Mouse (Mus musculus) heart, embryonic 13.5 days (tissue): ENCODE results near the gene Nuak2. TPM values are rescaled to one million over a fixed set of nuclear protein-coding genes. Genes with fewer than 3 reads are reported as not detected.
A peak's percentile ranks its signal among the peaks of the same experiment; 100 is the strongest.

Experiments used
- ATAC-seq: fragments of 200-750 bp; cut with Nextera tagmentation; 2 replicates; pipeline ENCODE4 v1.8.0; 2017; ENCODE audit warnings: moderate TSS enrichment; ENCODE audit not compliant: insufficient number of reproducible peaks, low FRiP score, low TSS enrichment; ENCODE audit errors: extremely low read depth
- H3K27ac ChIP-seq: fragments of 300-500 bp; sonication (generic); replicated peaks from 2 replicates; pipeline ENCODE4 v1.5.1; 2015; ENCODE audit warnings: moderate library complexity, mild to moderate bottlenecking, inconsistent platforms
- H3K27me3 ChIP-seq: fragments of 300-500 bp; sonication (generic); replicated peaks from 2 replicates; pipeline ENCODE4 v1.6.1; 2015; ENCODE audit warnings: mild to moderate bottlenecking, inconsistent platforms
- H3K36me3 ChIP-seq: fragments of 300-500 bp; sonication (generic); 2 replicates; pipeline ENCODE4 v1.6.1; 2015; ENCODE audit warnings: mild to moderate bottlenecking, inconsistent platforms
- H3K4me1 ChIP-seq: fragments of 300-500 bp; sonication (generic); 2 replicates; pipeline ENCODE4 v1.6.1; 2015; ENCODE audit warnings: inconsistent platforms
- H3K4me2 ChIP-seq: fragments of 300-500 bp; sonication (generic); 2 replicates; pipeline ENCODE4 v1.6.1; 2015; ENCODE audit warnings: inconsistent platforms, mild to moderate bottlenecking, moderate library complexity
- H3K4me3 ChIP-seq: fragments of 300-500 bp; sonication (generic); 2 replicates; pipeline ENCODE4 v1.5.1; 2015; ENCODE audit warnings: moderate library complexity, mild to moderate bottlenecking, inconsistent platforms
- H3K9ac ChIP-seq: fragments of 300-500 bp; sonication (generic); 2 replicates; pipeline ENCODE4 v1.6.1; 2015; ENCODE audit warnings: inconsistent platforms, mild to moderate bottlenecking, moderate library complexity
- H3K9me3 ChIP-seq: fragments of 300-500 bp; sonication (generic); 2 replicates; pipeline ENCODE4 v1.6.1; 2016; ENCODE audit warnings: inconsistent platforms
- WGBS: fragments of 180-500 bp; shearing (Covaris S2); methylation state at CpG from one replicate; pipeline ENCODE4 v1.1.7; 2015; ENCODE audit warnings: mixed read lengths; 5-methylcytosine and 5-hydroxymethylcytosine counted together
- polyA plus RNA-seq: library from polyadenylated mRNA; unstranded; fragments of >200 nt; fragmentation: Nextera tagmentation; extraction: Ambion mirVana; gene quantifications from 2 replicates; pipeline ENCODE4 v1.2.1, GENCODE M21; 2015

Nuak2 gene
- polyA plus RNA-seq, 1 experiment from 2014 or later, result 2.0 TPM

- 59% methylated on average over 10 of the region's 10 CpGs for WGBS
- Histone ChIP-seq H3K4me3 (peak overlapping the region; percentile 0; the same call in 1 of the 2 replicates), H3K27ac (no peak overlapping the region), H3K36me3 (peaks cover 39% of the 10 kb centered on the region), H3K4me2 (peak overlapping the region; percentile 39), H3K9me3 (no peaks in the 10 kb centered on the region), H3K4me1 (peaks cover 47% of the 10 kb centered on the region), H3K27me3 (no peaks in the 10 kb centered on the region), H3K9ac (no peak overlapping the region)
- peak; percentile 68; the same call in 1 of the 2 replicates for ATAC-seq
Measured at GRCm38 (mm10) chr1:132381929-132382328, 66.0 kb downstream of the Nuak2 start.

Other genes starting within 250 kb of the Nuak2 start
- gene Mfsd4a, start 248.1 kb upstream of the Nuak2 start, polyA plus RNA-seq, result 6.9 and 9.8 TPM in 2 replicates
- gene Cdk18, start 176.4 kb upstream of the Nuak2 start, polyA plus RNA-seq, result 2.4 and 3.4 TPM in 2 replicates
- not detected in 2 replicates for gene Lemd1, start 124.7 kb upstream of the Nuak2 start, polyA plus RNA-seq
- 0.05 TPM in 1 of 2 replicates, not detected in the other for gene AC124108.1, start 124.7 kb upstream of the Nuak2 start, polyA plus RNA-seq
- gene Gm10188, start 86.4 kb upstream of the Nuak2 start, polyA plus RNA-seq, result not detected in 2 replicates
- gene Klhdc8a, start 17.5 kb upstream of the Nuak2 start, polyA plus RNA-seq, result 0.34 and 0.63 TPM in 2 replicates
- gene Tmcc2, start 75.2 kb downstream of the Nuak2 start, polyA plus RNA-seq, result 31.5 and 35.8 TPM in 2 replicates
- gene Dstyk, start 101.4 kb downstream of the Nuak2 start, polyA plus RNA-seq, result 8.5 and 9.1 TPM in 2 replicates
- gene Rbbp5, start 161.2 kb downstream of the Nuak2 start, polyA plus RNA-seq, result 24.5 and 27.5 TPM in 2 replicates
- 0.73 and 0.78 TPM in 2 replicates for gene Tmem81, start 190.1 kb downstream of the Nuak2 start, polyA plus RNA-seq
- gene Cntn2, start 227.1 kb downstream of the Nuak2 start, polyA plus RNA-seq, result 0.10 and 0.19 TPM in 2 replicates